Mouse (Mus musculus): ENCODE data around the gene B3gnt3. TPM values are rescaled to one million over a fixed set of nuclear protein-coding genes. Genes with fewer than 3 reads are reported as not detected.

Gene B3gnt3
- polyA plus RNA-seq, 1 experiment from 2014 or later, result 0.11 TPM

DNA sequence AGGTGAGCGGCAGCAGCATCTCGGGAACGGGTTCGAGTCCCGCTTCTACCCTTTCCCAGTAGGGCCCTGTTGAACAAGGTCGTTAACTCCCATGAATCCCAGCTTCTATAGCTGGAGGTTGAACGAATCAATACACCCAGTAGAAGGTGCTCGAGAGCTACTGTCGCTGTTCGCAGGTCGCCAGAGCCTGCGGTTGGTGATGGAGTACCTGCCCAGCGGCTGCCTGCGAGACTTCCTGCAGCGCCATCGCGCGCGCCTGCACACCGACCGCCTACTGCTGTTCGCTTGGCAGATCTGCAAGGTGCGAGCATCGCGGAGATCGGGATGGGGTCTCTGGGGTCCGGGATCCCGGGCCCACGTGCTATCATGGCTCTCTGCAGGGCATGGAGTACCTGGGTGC, 16.0 kb downstream of the B3gnt3 start:
- H3K4me1 ChIP-seq (ENCODE audit: control insufficient read depth, insufficient read depth, low read length), result no peaks in the 10 kb centered on the region
- ATAC-seq (ENCODE audit: low read depth), result peak; percentile 42
- no peak overlapping the region for H3K27ac ChIP-seq (ENCODE audit: low read depth, low read length)
- H3K4me2 ChIP-seq (ENCODE audit: low read depth, low read length), result peak overlapping the region; percentile 55
- peaks cover 96% of the 10 kb centered on the region for H3K27me3 ChIP-seq (ENCODE audit: control insufficient read depth, insufficient read depth, low read length)
- H3K9me3 ChIP-seq (ENCODE audit: control insufficient read depth, low read length), result no peaks in the 10 kb centered on the region
- no peaks in the 10 kb centered on the region for H3K36me3 ChIP-seq (ENCODE audit: control insufficient read depth, insufficient read depth, low read length)
- WGBS, result 3% methylated on average over 29 of the region's 29 CpGs
- peak overlapping the region; percentile 35 for H3K4me3 ChIP-seq (ENCODE audit: low read depth, low read length)
- peak overlapping the region; percentile 51 for H3K9ac ChIP-seq (replicated peaks; ENCODE audit: low read depth, low read length)

DNA sequence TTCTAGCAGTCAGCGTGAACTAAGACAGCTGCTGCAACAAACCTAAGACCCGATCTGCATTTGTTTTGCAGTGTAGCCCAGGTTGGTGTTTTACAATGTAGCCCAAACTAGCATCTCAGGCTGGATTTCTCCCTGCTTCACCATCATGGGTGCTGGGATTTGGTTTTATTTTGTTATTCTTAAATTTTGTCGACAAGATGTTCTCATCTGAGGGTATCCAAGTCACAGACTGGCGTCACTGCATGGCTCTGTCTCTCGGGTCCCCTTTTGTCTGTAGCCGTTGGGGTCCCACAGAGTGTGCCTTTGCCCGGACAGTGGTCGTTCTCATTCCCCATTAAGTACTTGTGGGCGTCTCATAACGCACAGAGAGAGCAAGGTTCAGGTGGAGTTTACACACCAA, 16.9 kb downstream of the B3gnt3 start:
- no peak overlapping the region for H3K27ac ChIP-seq (ENCODE audit: low read depth, low read length)
- H3K4me3 ChIP-seq (ENCODE audit: low read depth, low read length), result no peak overlapping the region
- no peaks in the 10 kb centered on the region for H3K36me3 ChIP-seq (ENCODE audit: control insufficient read depth, insufficient read depth, low read length)
- H3K4me1 ChIP-seq (ENCODE audit: control insufficient read depth, insufficient read depth, low read length), result no peaks in the 10 kb centered on the region
- H3K4me2 ChIP-seq (ENCODE audit: low read depth, low read length), result no peak overlapping the region
- no peaks in the 10 kb centered on the region for H3K9me3 ChIP-seq (ENCODE audit: control insufficient read depth, low read length)
- 16% methylated on average over 10 of the region's 10 CpGs for WGBS
- ATAC-seq (ENCODE audit: low read depth), result no peak
- H3K27me3 ChIP-seq (ENCODE audit: control insufficient read depth, insufficient read depth, low read length), result peaks cover 93% of the 10 kb centered on the region
- no peak overlapping the region for H3K9ac ChIP-seq (replicated peaks; ENCODE audit: low read depth, low read length)

DNA sequence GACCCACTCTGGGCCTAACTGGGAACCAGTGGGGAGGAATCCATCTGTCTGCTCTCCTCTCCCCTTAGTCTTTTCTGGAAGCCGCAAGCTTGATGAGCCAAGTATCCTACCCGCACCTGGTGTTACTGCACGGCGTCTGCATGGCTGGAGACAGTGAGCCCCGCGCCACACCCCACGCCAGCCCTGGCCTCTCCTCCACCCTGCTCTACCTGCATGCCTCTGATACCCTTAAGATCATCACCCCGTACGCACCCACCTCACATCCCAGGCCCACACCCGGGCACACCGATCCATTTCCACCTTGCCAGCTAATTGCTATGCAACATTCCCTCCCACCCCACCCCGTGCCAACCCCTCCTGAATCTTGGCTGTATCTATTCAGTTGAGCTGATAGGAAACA, 18.8 kb downstream of the B3gnt3 start:
- Histone ChIP-seq H3K4me1 (ENCODE audit: control insufficient read depth, insufficient read depth, low read length) (no peaks in the 10 kb centered on the region), H3K36me3 (ENCODE audit: control insufficient read depth, insufficient read depth, low read length) (no peaks in the 10 kb centered on the region), H3K9ac (replicated peaks; ENCODE audit: low read depth, low read length) (no peak overlapping the region), H3K27me3 (ENCODE audit: control insufficient read depth, insufficient read depth, low read length) (peaks cover 91% of the 10 kb centered on the region), H3K9me3 (ENCODE audit: control insufficient read depth, low read length) (no peaks in the 10 kb centered on the region), H3K27ac (ENCODE audit: low read depth, low read length) (no peak overlapping the region), H3K4me2 (ENCODE audit: low read depth, low read length) (no peak overlapping the region), H3K4me3 (ENCODE audit: low read depth, low read length) (no peak overlapping the region)
- no peak for ATAC-seq (ENCODE audit: low read depth)
- WGBS, result 64% methylated on average over 12 of the region's 12 CpGs

DNA sequence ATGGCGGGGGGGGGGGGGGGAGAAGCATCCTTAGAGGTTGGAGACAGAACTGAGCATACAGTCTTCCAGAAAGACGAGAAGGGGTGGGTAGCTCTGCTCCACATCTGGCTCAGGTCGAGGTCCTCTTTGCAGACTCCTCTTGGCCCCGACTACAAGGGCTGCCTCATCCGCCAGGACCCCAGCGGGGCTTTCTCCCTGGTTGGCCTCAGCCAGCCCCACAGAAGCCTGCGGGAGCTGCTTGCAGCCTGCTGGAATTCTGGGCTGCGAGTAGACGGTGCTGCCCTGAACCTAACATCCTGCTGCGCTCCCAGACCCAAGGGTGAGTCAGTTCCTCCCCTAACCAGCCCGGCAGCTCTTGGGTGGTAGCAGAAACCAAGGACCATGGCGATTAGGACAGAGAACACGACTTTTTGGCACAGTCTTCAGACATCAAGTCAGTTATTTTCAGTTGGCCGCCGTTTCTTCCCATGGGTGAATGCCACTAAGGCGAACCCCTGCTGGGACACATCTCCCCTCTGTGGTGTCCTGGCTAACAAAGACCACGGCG, 20.1 kb downstream of the B3gnt3 start:
- Histone ChIP-seq H3K36me3 (ENCODE audit: control insufficient read depth, insufficient read depth, low read length) (no peaks in the 10 kb centered on the region), H3K4me1 (ENCODE audit: control insufficient read depth, insufficient read depth, low read length) (no peaks in the 10 kb centered on the region), H3K9me3 (ENCODE audit: control insufficient read depth, low read length) (no peaks in the 10 kb centered on the region), H3K27me3 (ENCODE audit: control insufficient read depth, insufficient read depth, low read length) (peaks cover 82% of the 10 kb centered on the region), H3K9ac (replicated peaks; ENCODE audit: low read depth, low read length) (no peak overlapping the region), H3K4me3 (ENCODE audit: low read depth, low read length) (no peak overlapping the region), H3K4me2 (ENCODE audit: low read depth, low read length) (no peak overlapping the region; the same call in 1 of the 2 replicates), H3K27ac (ENCODE audit: low read depth, low read length) (no peak overlapping the region)
- 3% methylated on average over 18 of the region's 18 CpGs for WGBS
- no peak for ATAC-seq (ENCODE audit: low read depth)

DNA sequence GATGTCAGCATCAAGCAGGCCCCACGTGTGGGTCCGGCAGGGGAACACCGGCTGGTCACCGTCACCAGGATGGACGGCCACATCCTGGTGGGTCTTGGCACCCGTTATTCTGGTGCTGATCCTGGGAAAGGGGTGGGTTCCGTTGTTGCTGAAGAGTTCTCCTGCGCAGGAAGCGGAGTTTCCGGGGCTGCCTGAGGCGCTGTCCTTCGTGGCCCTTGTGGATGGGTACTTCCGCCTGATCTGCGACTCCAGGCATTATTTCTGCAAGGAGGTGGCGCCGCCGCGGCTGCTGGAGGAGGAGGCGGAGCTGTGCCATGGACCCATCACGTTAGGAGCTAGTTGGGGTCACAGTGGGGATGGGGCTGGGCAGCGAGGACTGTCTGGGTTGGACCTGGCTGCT, 21.1 kb downstream of the B3gnt3 start:
- Histone ChIP-seq H3K9ac (replicated peaks; ENCODE audit: low read depth, low read length) (no peak overlapping the region), H3K9me3 (ENCODE audit: control insufficient read depth, low read length) (no peaks in the 10 kb centered on the region), H3K27me3 (ENCODE audit: control insufficient read depth, insufficient read depth, low read length) (peaks cover 72% of the 10 kb centered on the region), H3K4me3 (ENCODE audit: low read depth, low read length) (no peak overlapping the region), H3K36me3 (ENCODE audit: control insufficient read depth, insufficient read depth, low read length) (no peaks in the 10 kb centered on the region), H3K4me1 (ENCODE audit: control insufficient read depth, insufficient read depth, low read length) (peaks cover 2% of the 10 kb centered on the region; the same call in 1 of the 2 replicates), H3K4me2 (ENCODE audit: low read depth, low read length) (no peak overlapping the region), H3K27ac (ENCODE audit: low read depth, low read length) (no peak overlapping the region)
- no peak for ATAC-seq (ENCODE audit: low read depth)
- WGBS, result 7% methylated on average over 21 of the region's 21 CpGs

DNA sequence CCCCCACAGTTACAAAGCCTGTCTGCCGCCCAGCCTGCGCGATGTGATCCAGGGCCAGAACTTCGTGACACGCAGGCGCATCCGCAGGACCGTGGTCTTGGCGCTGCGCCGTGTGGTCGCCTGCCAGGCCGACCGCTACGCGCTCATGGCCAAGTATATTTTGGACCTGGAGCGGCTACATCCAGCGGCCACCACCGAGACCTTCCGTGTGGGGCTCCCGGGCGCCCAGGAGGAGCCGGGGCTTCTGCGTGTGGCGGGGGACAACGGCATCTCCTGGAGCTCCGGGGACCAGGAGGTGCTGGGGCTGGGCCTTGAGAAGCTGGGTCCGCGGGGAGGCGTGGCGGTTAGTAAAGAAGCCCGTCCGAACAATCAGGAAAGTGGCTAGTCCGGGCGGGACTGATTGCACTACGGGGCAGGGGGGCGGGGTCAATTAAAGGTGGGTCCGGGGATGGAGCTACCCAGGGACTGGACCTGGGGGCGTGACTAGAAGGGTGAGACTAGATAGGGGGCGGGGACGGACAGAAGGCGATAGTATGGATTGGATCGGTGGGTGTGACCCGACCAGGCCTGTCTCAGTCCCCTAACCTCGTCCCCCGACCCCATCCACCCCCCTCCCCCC, 21.9 kb downstream of the B3gnt3 start:
- Histone ChIP-seq H3K4me1 (ENCODE audit: control insufficient read depth, insufficient read depth, low read length) (peaks cover 2% of the 10 kb centered on the region; the same call in 1 of the 2 replicates), H3K9me3 (ENCODE audit: control insufficient read depth, low read length) (no peaks in the 10 kb centered on the region), H3K27me3 (ENCODE audit: control insufficient read depth, insufficient read depth, low read length) (peaks cover 66% of the 10 kb centered on the region), H3K4me2 (ENCODE audit: low read depth, low read length) (peak overlapping the region; percentile 44), H3K4me3 (ENCODE audit: low read depth, low read length) (peak overlapping the region; percentile 23), H3K27ac (ENCODE audit: low read depth, low read length) (no peak overlapping the region), H3K9ac (replicated peaks; ENCODE audit: low read depth, low read length) (peak overlapping the region; percentile 28; the same call in 1 of the 2 replicates), H3K36me3 (ENCODE audit: control insufficient read depth, insufficient read depth, low read length) (no peaks in the 10 kb centered on the region)
- WGBS, result 7% methylated on average over 46 of the region's 46 CpGs
- no peak for ATAC-seq (ENCODE audit: low read depth)

DNA sequence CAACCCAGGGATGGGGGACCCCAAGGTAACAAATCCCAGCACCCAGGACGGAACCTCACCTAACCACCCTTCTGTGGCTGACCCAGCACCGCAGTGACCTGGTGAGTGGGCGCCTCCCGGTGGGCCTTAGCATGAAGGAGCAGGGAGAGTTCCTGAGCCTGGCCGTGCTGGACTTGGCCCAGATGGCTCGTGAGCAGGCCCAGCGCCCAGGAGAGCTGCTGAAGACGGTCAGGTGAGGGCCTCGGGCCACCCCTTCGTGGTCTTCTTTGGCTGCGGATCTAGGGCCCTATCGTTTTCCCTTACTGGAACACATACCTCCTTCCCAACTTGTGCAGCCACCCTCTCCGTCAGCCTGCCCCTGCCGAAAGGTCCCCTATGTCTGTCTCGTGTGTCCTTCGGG, 22.5 kb downstream of the B3gnt3 start:
- H3K9ac ChIP-seq (replicated peaks; ENCODE audit: low read depth, low read length), result no peak overlapping the region
- peak overlapping the region; percentile 23; the same call in 1 of the 2 replicates for H3K4me3 ChIP-seq (ENCODE audit: low read depth, low read length)
- 15% methylated on average over 16 of the region's 16 CpGs for WGBS
- H3K4me1 ChIP-seq (ENCODE audit: control insufficient read depth, insufficient read depth, low read length), result peaks cover 2% of the 10 kb centered on the region; the same call in 1 of the 2 replicates
- peak overlapping the region; percentile 44 for H3K4me2 ChIP-seq (ENCODE audit: low read depth, low read length)
- no peaks in the 10 kb centered on the region for H3K9me3 ChIP-seq (ENCODE audit: control insufficient read depth, low read length)
- no peak for ATAC-seq (ENCODE audit: low read depth)
- peaks cover 63% of the 10 kb centered on the region for H3K27me3 ChIP-seq (ENCODE audit: control insufficient read depth, insufficient read depth, low read length)
- H3K27ac ChIP-seq (ENCODE audit: low read depth, low read length), result no peak overlapping the region
- H3K36me3 ChIP-seq (ENCODE audit: control insufficient read depth, insufficient read depth, low read length), result no peaks in the 10 kb centered on the region

DNA sequence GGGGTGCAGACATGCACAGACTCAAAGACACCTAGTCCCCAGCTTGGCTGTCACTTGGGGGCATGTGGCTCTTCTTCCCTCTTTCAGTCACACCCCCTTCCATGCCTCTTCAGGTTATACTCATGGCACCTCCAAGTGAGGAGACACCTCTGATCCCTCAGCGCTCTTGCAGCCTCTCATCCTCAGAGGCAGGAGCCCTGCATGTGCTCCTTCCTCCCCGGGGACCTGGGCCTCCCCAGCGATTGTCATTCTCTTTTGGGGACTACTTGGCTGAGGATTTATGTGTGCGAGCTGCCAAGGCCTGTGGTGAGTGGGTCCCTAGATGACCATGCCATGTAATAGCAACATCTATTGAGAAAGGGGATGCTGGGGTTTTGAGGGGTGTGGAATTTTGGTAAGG, 23.4 kb downstream of the B3gnt3 start:
- no peak overlapping the region for H3K4me2 ChIP-seq (ENCODE audit: low read depth, low read length)
- WGBS, result 62% methylated on average over 4 of the region's 4 CpGs
- no peak overlapping the region for H3K4me3 ChIP-seq (ENCODE audit: low read depth, low read length)

DNA sequence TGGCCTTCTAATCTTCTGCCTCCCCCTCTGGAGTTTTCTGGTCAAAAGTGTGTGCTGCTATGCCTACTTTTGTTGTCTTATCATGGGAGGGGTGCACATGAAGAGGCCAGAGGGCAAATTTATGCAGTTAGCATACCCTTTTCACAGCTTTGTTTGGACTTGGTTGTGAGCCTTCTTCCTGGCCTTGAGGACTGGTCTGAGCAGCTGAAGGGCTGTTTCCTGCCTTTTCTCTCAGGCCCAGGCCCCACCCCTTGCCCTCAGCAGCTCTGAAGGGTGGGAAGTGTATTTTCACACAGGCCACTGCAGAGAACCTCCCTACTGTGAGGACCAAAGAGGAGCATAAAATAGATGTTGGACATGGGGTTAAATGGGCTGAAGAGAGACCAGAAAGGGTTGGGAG, 24.0 kb downstream of the B3gnt3 start:
- Histone ChIP-seq H3K4me1 (ENCODE audit: control insufficient read depth, insufficient read depth, low read length) (peaks cover 2% of the 10 kb centered on the region; the same call in 1 of the 2 replicates), H3K9me3 (ENCODE audit: control insufficient read depth, low read length) (no peaks in the 10 kb centered on the region), H3K27me3 (ENCODE audit: control insufficient read depth, insufficient read depth, low read length) (peaks cover 47% of the 10 kb centered on the region), H3K4me2 (ENCODE audit: low read depth, low read length) (no peak overlapping the region), H3K9ac (replicated peaks; ENCODE audit: low read depth, low read length) (no peak overlapping the region), H3K27ac (ENCODE audit: low read depth, low read length) (no peak overlapping the region), H3K36me3 (ENCODE audit: control insufficient read depth, insufficient read depth, low read length) (no peaks in the 10 kb centered on the region), H3K4me3 (ENCODE audit: low read depth, low read length) (no peak overlapping the region)
- ATAC-seq (ENCODE audit: low read depth), result no peak

More for the DNA sequence above, 23.4 kb downstream of the B3gnt3 start:
- H3K9ac ChIP-seq (replicated peaks; ENCODE audit: low read depth, low read length), result no peak overlapping the region
- no peak for ATAC-seq (ENCODE audit: low read depth)
- H3K36me3 ChIP-seq (ENCODE audit: control insufficient read depth, insufficient read depth, low read length), result no peaks in the 10 kb centered on the region
- H3K9me3 ChIP-seq (ENCODE audit: control insufficient read depth, low read length), result no peaks in the 10 kb centered on the region
- H3K27ac ChIP-seq (ENCODE audit: low read depth, low read length), result no peak overlapping the region
- peaks cover 54% of the 10 kb centered on the region for H3K27me3 ChIP-seq (ENCODE audit: control insufficient read depth, insufficient read depth, low read length)
- peaks cover 2% of the 10 kb centered on the region; the same call in 1 of the 2 replicates for H3K4me1 ChIP-seq (ENCODE audit: control insufficient read depth, insufficient read depth, low read length)

Data from neural tube, embryonic 14.5 days (tissue).